Mouse (Mus musculus): Measurements from ENCODE around the gene Gcsh. TPM values are rescaled to one million over a fixed set of nuclear protein-coding genes. Genes with fewer than 3 reads are reported as not detected.

The Gcsh gene
- total and polyA plus RNA-seq, 3 experiments: 77.1 to 137 TPM; not detected in 1

GRCm38 (mm10) chr8:116992176-116992971 lies 963 bp downstream of the Gcsh start (continued):
- TF ChIP-seq E2F4 (IDR thresholded peaks at IDR 0.05; ENCODE audit: borderline replicate concordance, low read depth, low read length): no peak

DNA sequence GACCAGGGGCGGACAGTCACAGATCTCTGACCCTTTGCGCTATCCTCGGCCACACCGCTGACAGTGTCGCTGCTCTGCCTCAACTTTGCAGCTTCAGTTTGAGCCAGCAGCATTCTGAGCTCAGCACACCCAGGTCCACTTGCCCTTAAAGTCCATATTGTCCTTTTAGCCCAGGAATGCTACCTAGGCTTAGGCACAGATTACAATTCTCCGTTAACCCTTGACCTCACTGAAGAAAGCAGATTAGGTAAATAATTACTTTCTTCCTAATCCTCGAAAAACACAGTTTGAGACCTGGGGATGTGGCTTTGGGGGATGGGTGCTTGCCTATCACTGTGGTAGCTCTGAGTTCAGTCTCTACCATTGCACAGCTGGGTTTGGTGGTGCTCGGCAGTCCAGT lies 2.1 kb downstream of the Gcsh start:
- peaks cover 0 to 17% of the 10 kb centered on the region in 2 experiments; a peak in 3 of 4 replicates for H3K4me1 ChIP-seq (ENCODE audit: control insufficient read depth in 1 of 2, insufficient read depth in 2 of 2, low read length in 2 of 2)
- peaks cover 21% of the 10 kb centered on the region for H3K79me2 ChIP-seq (ENCODE audit: control insufficient read depth, insufficient read depth, low read length, poor library complexity)
- no peak for DNase-seq (ENCODE audit: low read depth, low spot score)
- no peak for TF ChIP-seq ZNF384 (IDR thresholded peaks at IDR 0.05; ENCODE audit: low read depth, low read length)
- no peak for TF ChIP-seq MEF2A (IDR thresholded peaks at IDR 0.05; ENCODE audit: extremely low read depth, insufficient replicate concordance, low read depth, low read length, poor library complexity, severe bottlenecking)
- no peak for TF ChIP-seq TCF12 (IDR thresholded peaks at IDR 0.05; ENCODE audit: low read depth, low read length)
- TF ChIP-seq EP300 (IDR thresholded peaks at IDR 0.05; ENCODE audit: low read depth in 1 of 2, low read length in 2 of 2): no peak
- TF ChIP-seq UBTF (IDR thresholded peaks at IDR 0.05; ENCODE audit: borderline replicate concordance, insufficient read depth, low read depth, low read length): no peak
- no peak overlapping the region for H3K9ac ChIP-seq (ENCODE audit: control insufficient read depth, low read depth, low read length, poor library complexity, severe bottlenecking)
- H3K27me3 ChIP-seq (ENCODE audit: control insufficient read depth in 1 of 2, insufficient read depth in 2 of 2, low read length in 2 of 2): no peaks in the 10 kb centered on the region
- H3K36me3 ChIP-seq (ENCODE audit: control insufficient read depth in 1 of 2, insufficient read depth in 2 of 2, low read length in 2 of 2): peaks cover 0 to 4% of the 10 kb centered on the region in 2 experiments; a peak in 1 of 4 replicates
- no peaks in the 10 kb centered on the region for H3K9me3 ChIP-seq (replicated peaks; ENCODE audit: insufficient read depth, low read length)
- no peak overlapping the region for H3K27ac ChIP-seq (ENCODE audit: control insufficient read depth, low read depth, low read length)
- no peak overlapping the region for H3K4me3 ChIP-seq (ENCODE audit: control insufficient read depth in 1 of 2, insufficient read depth in 1 of 2, low read depth in 2 of 2, low read length in 2 of 2)

- Histone ChIP-seq H3K4me1 (ENCODE audit: control insufficient read depth in 1 of 2, insufficient read depth in 2 of 2, low read length in 2 of 2) (peaks cover 0 to 17% of the 10 kb centered on the region in 2 experiments; a peak in 3 of 4 replicates), H3K9ac (ENCODE audit: control insufficient read depth, low read depth, low read length, poor library complexity, severe bottlenecking) (no peak overlapping the region), H3K36me3 (ENCODE audit: control insufficient read depth in 1 of 2, insufficient read depth in 2 of 2, low read length in 2 of 2) (peaks cover 0 to 4% of the 10 kb centered on the region in 2 experiments; a peak in 1 of 4 replicates), H3K4me3 (ENCODE audit: control insufficient read depth in 1 of 2, insufficient read depth in 1 of 2, low read depth in 2 of 2, low read length in 2 of 2) (no peak overlapping the region), H3K27ac (ENCODE audit: control insufficient read depth, low read depth, low read length) (no peak overlapping the region), H3K27me3 (ENCODE audit: control insufficient read depth in 1 of 2, insufficient read depth in 2 of 2, low read length in 2 of 2) (no peaks in the 10 kb centered on the region), H3K79me2 (ENCODE audit: control insufficient read depth, insufficient read depth, low read length, poor library complexity) (peaks cover 21% of the 10 kb centered on the region), H3K9me3 (replicated peaks; ENCODE audit: insufficient read depth, low read length) (no peaks in the 10 kb centered on the region)
- peak; percentile 44 for DNase-seq (ENCODE audit: low read depth, low spot score)
- no peak for TF ChIP-seq POLR2AphosphoS2 (IDR thresholded peaks at IDR 0.05; ENCODE audit: low read length)
- peak in 2 of 3 experiments; percentile 18; a peak in 2 of 6 replicates for TF ChIP-seq CTCF (IDR thresholded peaks at IDR 0.05 in 2 of 3, conservative IDR thresholded peaks at IDR 0.05 in 1 of 3; ENCODE audit: control insufficient read depth in 1 of 3, insufficient read depth in 1 of 3, low read depth in 2 of 3, low read length in 3 of 3, poor library complexity in 1 of 3, severe bottlenecking in 1 of 3)
These were observed 3.5 kb downstream of the Gcsh start for GRCm38 (mm10) chr8:116989842-116990241.

- Histone ChIP-seq H3K9me3 (replicated peaks; ENCODE audit: insufficient read depth, low read length) (no peaks in the 10 kb centered on the region), H3K27ac (ENCODE audit: control insufficient read depth, low read depth, low read length) (no peak overlapping the region), H3K4me1 (ENCODE audit: control insufficient read depth in 1 of 2, insufficient read depth in 2 of 2, low read length in 2 of 2) (no peaks in the 10 kb centered on the region; a peak in 1 of 4 replicates), H3K4me3 (ENCODE audit: control insufficient read depth in 1 of 2, insufficient read depth in 1 of 2, low read depth in 2 of 2, low read length in 2 of 2) (peak overlapping the region in 1 of 2 experiments; percentile 7; a peak in 1 of 4 replicates), H3K27me3 (ENCODE audit: control insufficient read depth in 1 of 2, insufficient read depth in 2 of 2, low read length in 2 of 2) (no peaks in the 10 kb centered on the region), H3K9ac (ENCODE audit: control insufficient read depth, low read depth, low read length, poor library complexity, severe bottlenecking) (no peak overlapping the region), H3K79me2 (ENCODE audit: control insufficient read depth, insufficient read depth, low read length, poor library complexity) (no peaks in the 10 kb centered on the region), H3K36me3 (ENCODE audit: control insufficient read depth in 1 of 2, insufficient read depth in 2 of 2, low read length in 2 of 2) (no peaks in the 10 kb centered on the region; a peak in 1 of 4 replicates)
- peak; percentile 84 for DNase-seq (ENCODE audit: low read depth, low spot score)
- TF ChIP-seq CHD2 (IDR thresholded peaks at IDR 0.05; ENCODE audit: low read length): no peak
- no peak for TF ChIP-seq ZMIZ1 (IDR thresholded peaks at IDR 0.05; ENCODE audit: low read depth, low read length)
- peak; percentile 77 for TF ChIP-seq RAD21 (IDR thresholded peaks at IDR 0.05; ENCODE audit: low read depth, low read length)
- no peak for TF ChIP-seq TAL1 (IDR thresholded peaks at IDR 0.05; ENCODE audit: low read length)
- no peak; the same call in 1 of the 2 replicates for TF ChIP-seq BHLHE40 (IDR thresholded peaks at IDR 0.05; ENCODE audit: borderline replicate concordance, low read depth, low read length)
- TF ChIP-seq MXI1 (IDR thresholded peaks at IDR 0.05; ENCODE audit: low read depth, low read length): peak; percentile 45; the same call in 1 of the 2 replicates
- TF ChIP-seq UBTF (IDR thresholded peaks at IDR 0.05; ENCODE audit: borderline replicate concordance, insufficient read depth, low read depth, low read length): no peak
- TF ChIP-seq EP300 (IDR thresholded peaks at IDR 0.05; ENCODE audit: low read depth in 1 of 2, low read length in 2 of 2): no peak
- TF ChIP-seq MYC (IDR thresholded peaks at IDR 0.05; ENCODE audit: low read depth, low read length): no peak
- TF ChIP-seq E2F4 (IDR thresholded peaks at IDR 0.05; ENCODE audit: borderline replicate concordance, low read depth, low read length): no peak
- TF ChIP-seq RCOR1 (IDR thresholded peaks at IDR 0.05; ENCODE audit: low read depth, low read length): no peak
- TF ChIP-seq POLR2AphosphoS2 (IDR thresholded peaks at IDR 0.05; ENCODE audit: low read length): no peak
- TF ChIP-seq JUND (IDR thresholded peaks at IDR 0.05; ENCODE audit: low read depth, low read length): no peak
- no peak for TF ChIP-seq TCF12 (IDR thresholded peaks at IDR 0.05; ENCODE audit: low read depth, low read length)
- TF ChIP-seq USF2 (IDR thresholded peaks at IDR 0.05; ENCODE audit: borderline replicate concordance in 1 of 2, insufficient read depth in 1 of 2, low read depth in 1 of 2, low read length in 2 of 2): no peak
- peak; percentile 77 for TF ChIP-seq SMC3 (IDR thresholded peaks at IDR 0.05; ENCODE audit: low read depth, low read length)
These were observed 13.2 kb downstream of the Gcsh start for GRCm38 (mm10) chr8:116980117-116980516.

Data from MEL (cell line).